Mouse (Mus musculus) stomach, postnatal 0 days (tissue): ENCODE data around the gene Mblac1.

Source experiments
- CTCF ChIP-seq: IDR thresholded peaks from 2 replicates; pipeline ENCODE4 v1.5.1; 2016; ENCODE audit warnings: antibody characterized with exemption, low read depth, mild to moderate bottlenecking, moderate library complexity
- EP300 ChIP-seq: optimal IDR thresholded peaks from 2 replicates; pipeline ENCODE3; 2016; ENCODE audit warnings: antibody characterized with exemption

- TF ChIP-seq CTCF (no peak), EP300 (no peak)
Observed at GRCm38 (mm10) chr5:138225700-138226099, 31.6 kb downstream of the Mblac1 start, which contains the start of gene Nxpe5.
